ENCODE assay signal across 10 mouse cellular contexts in genomic region chr17:93201265-93201925, GRCm38 (mm10). TPM values are rescaled to one million over a fixed set of nuclear protein-coding genes. Genes with fewer than 3 reads are reported as not detected.
A peak's percentile ranks its signal among the peaks of the same experiment; 100 is the strongest.
DNase-seq lines count a peak whose midpoint lies in the region; ATAC-seq and TF ChIP-seq lines count a peak whose summit lies in the region.
"Had no signal": no experiment of that assay in that cellular context is flagged by ENCODE, and none has a peak within 500 bp of the region (broad histone marks: within the 10 kb centered on the region; RNA-seq: fewer than 3 reads in every experiment).

No protein-coding gene starts in this region.

- H3K9me3 ChIP-seq in heart, embryonic 14.5 days (ENCODE audit: control insufficient read depth, low read length), result no peaks in the 10 kb centered on the region
- no peaks in the 10 kb centered on the region for H3K9me3 ChIP-seq in midbrain, embryonic 15.5 days
- H3K9me3 ChIP-seq: liver, embryonic 15.5 days had no signal

- H3K27me3 ChIP-seq in heart, embryonic 14.5 days (ENCODE audit: control insufficient read depth, insufficient read depth, low read length), result peaks cover 81% of the 10 kb centered on the region
- H3K27me3 ChIP-seq in midbrain, embryonic 15.5 days (replicated peaks), result peaks cover 30% of the 10 kb centered on the region

- H3K4me3 ChIP-seq in heart, embryonic 14.5 days (ENCODE audit: control insufficient read depth in 1 of 2, insufficient read depth in 1 of 2, low read depth in 1 of 2, low read length in 2 of 2), result no peak overlapping the region
- peak overlapping the region; percentile 46 for H3K4me3 ChIP-seq in midbrain, embryonic 15.5 days
- H3K4me3 ChIP-seq: liver, embryonic 15.5 days had no signal

- peaks cover 0 to 4% of the 10 kb centered on the region in 2 experiments; a peak in 2 of 4 replicates for H3K4me1 ChIP-seq in heart, embryonic 14.5 days (ENCODE audit: control insufficient read depth in 2 of 2, insufficient read depth in 2 of 2, low read length in 2 of 2)
- H3K4me1 ChIP-seq in midbrain, embryonic 15.5 days, result peaks cover 43% of the 10 kb centered on the region
- H3K4me1 ChIP-seq: liver, embryonic 15.5 days had no signal

- no peak for DNase-seq in heart, adult 18-20 months
- peak; percentile 38 for DNase-seq in brain, embryonic 14.5 days (ENCODE audit: low read depth)
- peak; percentile 31 to 44 for DNase-seq in frontal cortex, postnatal 36 days (ENCODE audit: low spot score in 2 of 2)
- no peak for DNase-seq in testis, postnatal 14 days (ENCODE audit: low spot score)
- DNase-seq in adrenal gland, postnatal 36 days, result no peak
- DNase-seq: gastrocnemius, postnatal 36 days had no signal

- no peak for TF ChIP-seq POLR2A in brain, embryonic 14.5 days (IDR thresholded peaks at IDR 0.05; ENCODE audit: borderline replicate concordance, extremely low read depth, insufficient read depth, insufficient read length, poor library complexity, severe bottlenecking)

- H3K36me3 ChIP-seq in heart, embryonic 14.5 days (ENCODE audit: control insufficient read depth, insufficient read depth, low read length), result no peaks in the 10 kb centered on the region
- no peaks in the 10 kb centered on the region for H3K36me3 ChIP-seq in midbrain, embryonic 15.5 days (replicated peaks)
- H3K36me3 ChIP-seq: liver, embryonic 15.5 days had no signal

- no peak for ATAC-seq in heart, embryonic 14.5 days (ENCODE audit: insufficient number of reproducible peaks, insufficient read depth, low FRiP score, low read depth)
- ATAC-seq in midbrain, embryonic 15.5 days (replicated peaks), result peak; percentile 19
- no peak for ATAC-seq in granulocyte monocyte progenitor cell, adult 5-6 weeks (replicated peaks; ENCODE audit: poor library complexity, severe bottlenecking)

- 2% methylated on average over 15 of the region's 16 CpGs for WGBS in heart, embryonic 14.5 days
- WGBS in midbrain, embryonic 15.5 days, result 2% methylated on average over 16 of the region's 16 CpGs

- TF ChIP-seq CTCF in brain, embryonic 14.5 days (IDR thresholded peaks at IDR 0.05; ENCODE audit: borderline replicate concordance, extremely low read depth, insufficient read depth, insufficient read length), result no peak

- no peak overlapping the region for H3K9ac ChIP-seq in heart, embryonic 14.5 days (ENCODE audit: low read length)
- H3K9ac ChIP-seq in midbrain, embryonic 15.5 days, result peak overlapping the region; percentile 48
- H3K9ac ChIP-seq: liver, embryonic 15.5 days had no signal

- H3K27ac ChIP-seq in heart, embryonic 14.5 days (replicated peaks in 1 of 2; ENCODE audit: control insufficient read depth in 1 of 2, insufficient read depth in 1 of 2, low read depth in 2 of 2, low read length in 2 of 2), result no peak overlapping the region
- H3K27ac ChIP-seq in midbrain, embryonic 15.5 days, result peak overlapping the region; percentile 78
- H3K27ac ChIP-seq: liver, embryonic 15.5 days had no signal

- peak overlapping the region; percentile 56 for H3K4me2 ChIP-seq in heart, embryonic 14.5 days (ENCODE audit: low read length)
- peak overlapping the region; percentile 75 for H3K4me2 ChIP-seq in midbrain, embryonic 15.5 days
- H3K4me2 ChIP-seq: liver, embryonic 15.5 days had no signal

RNA-seq across cellular contexts. Expression of gene Adcyap1, which starts 2.6 kb away (rescaled TPM):
- 0.09 TPM in 1 of 2 replicates, not detected in the other for polyA plus RNA-seq in heart, embryonic 14.5 days (2014; fragmentation: Nextera tagmentation; extraction: Ambion mirVana)
- not detected for total RNA-seq in heart, adult 18-20 months (2021)
- 12.7 and 20.2 TPM in 2 replicates for polyA plus RNA-seq in brain, embryonic 14.5 days (2012; rRNA removed)
- 18.0 and 20.1 TPM in 2 replicates for polyA plus RNA-seq in midbrain, embryonic 15.5 days (2015; fragmentation: Nextera tagmentation; extraction: Ambion mirVana)
- not detected in 2 replicates for total RNA-seq in granulocyte monocyte progenitor cell, adult 5-6 weeks (2014; fragmentation: Nextera tagmentation)
- total RNA-seq in granulocyte monocyte progenitor cell, adult 5-6 weeks (2017), result not detected in 2 replicates
- under 1 TPM; 0.07 to 0.43 TPM for total RNA-seq in adrenal gland, postnatal 36 days (2021)
- total RNA-seq: gastrocnemius, postnatal 36 days had no signal

Comparison
In these comparisons a context has a peak if more than half of its experiments do, and no peak if none do; other contexts are left out.
1. DNase-seq: peak in brain, embryonic 14.5 days (single experiment) and frontal cortex, postnatal 36 days (2 of 2); none in heart, adult 18-20 months (0 of 2), testis, postnatal 14 days (single experiment) and adrenal gland, postnatal 36 days (0 of 2).